Mouse (Mus musculus): Measurements from ENCODE around the gene Sh3bgrl3. TPM values are rescaled to one million over a fixed set of nuclear protein-coding genes. Genes with fewer than 3 reads are reported as not detected.

Sh3bgrl3 gene
- total RNA-seq, 2 experiments from 2014 or later = 14.1 to 19.8 TPM

DNA sequence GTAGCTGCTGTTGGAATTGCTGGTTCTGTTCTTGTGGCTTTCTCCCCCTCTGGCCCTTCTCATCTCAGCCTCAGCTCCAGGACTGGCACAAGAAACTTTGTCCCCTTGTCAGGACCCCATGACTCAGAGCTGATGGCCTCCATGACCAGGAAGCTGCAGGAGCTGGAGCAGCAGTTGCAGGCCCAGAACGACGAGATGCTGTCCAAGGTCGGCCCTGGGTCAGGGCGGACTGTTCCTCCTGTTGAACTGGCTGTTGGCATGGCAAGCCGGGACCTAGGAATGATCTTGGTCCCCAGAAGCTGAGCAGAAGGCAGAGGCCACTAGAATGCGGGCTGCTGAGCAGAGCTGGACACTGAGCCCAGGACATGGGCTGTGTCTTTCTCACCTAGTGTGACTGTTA lies 16.2 kb downstream of the Sh3bgrl3 start:
- no peak for DNase-seq (ENCODE audit: low spot score)

DNA sequence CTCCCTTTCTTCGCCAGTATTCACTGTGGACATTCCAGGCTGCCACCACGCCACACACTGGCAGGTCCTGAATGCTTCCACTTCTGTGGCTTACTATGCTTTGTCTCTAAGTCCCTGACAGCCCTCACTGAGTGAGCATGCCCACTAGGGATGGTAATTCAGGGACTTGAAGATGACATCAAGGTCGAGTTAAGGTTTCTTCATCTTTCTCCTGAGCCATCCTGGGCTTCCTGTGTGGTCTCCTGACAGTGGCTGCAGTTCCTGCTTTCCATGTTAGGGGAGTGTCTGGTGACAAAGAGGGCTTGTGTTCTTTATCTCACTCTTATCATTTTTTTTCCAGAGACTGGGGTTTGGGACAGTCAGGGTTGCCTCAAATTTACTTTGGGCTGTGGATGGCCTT lies 17.9 kb downstream of the Sh3bgrl3 start:
- no peak for DNase-seq (ENCODE audit: low spot score)

DNA sequence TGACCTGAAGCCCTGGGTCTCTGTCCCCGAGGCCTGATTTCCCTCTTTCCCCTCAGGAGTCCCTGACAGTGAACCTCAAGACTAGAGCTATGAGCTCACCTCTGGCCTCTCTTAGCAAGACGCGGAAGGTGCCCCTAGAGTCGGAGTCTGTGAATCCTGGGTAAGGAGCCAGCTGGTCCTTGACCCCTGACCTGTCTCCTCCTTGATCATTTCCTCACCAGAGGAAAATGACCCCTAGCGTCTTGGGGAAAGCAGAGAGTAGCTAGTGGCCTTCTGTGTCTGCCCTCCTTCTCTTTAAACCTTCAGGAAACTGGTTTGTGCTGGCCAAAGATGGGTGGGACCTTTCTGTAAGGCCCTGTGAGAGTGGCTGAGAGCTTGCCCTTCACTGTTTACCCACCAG lies 20.4 kb downstream of the Sh3bgrl3 start:
- no peak for DNase-seq (ENCODE audit: low spot score)

DNA sequence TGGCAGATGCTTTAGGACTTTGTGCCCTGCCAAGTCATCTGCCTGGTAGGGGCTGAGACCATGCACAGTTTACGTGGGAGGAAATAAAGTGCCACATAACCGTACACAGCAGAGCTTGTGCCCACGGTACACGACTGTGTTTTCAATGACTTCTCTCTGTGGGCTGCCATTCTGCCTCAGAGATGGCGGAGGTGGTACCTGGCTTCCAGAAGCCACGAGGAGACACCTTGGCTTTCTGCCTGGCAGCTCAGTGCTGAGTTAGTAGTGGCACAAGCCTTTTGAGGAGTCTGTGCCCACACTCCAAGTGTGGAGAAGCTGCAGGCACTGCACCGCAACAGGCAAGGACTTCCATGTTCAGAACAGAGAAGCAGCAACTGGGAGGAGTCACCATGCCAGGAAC lies 20.9 kb downstream of the Sh3bgrl3 start:
- DNase-seq (ENCODE audit: low spot score) = no peak

DNA sequence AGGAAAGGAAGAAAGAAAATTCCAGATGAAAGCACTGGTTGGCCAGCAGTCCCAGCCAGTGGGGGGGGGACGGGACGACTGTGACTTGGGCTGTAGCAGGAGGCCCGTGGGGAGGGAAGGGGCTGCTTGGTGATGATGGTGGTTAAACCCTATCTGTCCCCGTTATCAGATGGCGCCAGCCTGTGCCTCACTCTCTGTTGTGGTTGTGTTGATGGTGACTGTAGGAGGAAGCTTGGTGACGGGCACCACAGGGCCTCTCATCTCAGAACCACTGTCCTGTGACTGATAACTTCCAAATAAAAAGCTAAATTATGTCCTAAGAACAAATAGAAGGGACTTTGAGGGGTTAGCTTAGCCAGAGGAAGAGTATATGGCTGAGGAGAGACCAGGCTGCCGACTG lies 22.5 kb downstream of the Sh3bgrl3 start:
- no peak for DNase-seq (ENCODE audit: low spot score)

DNA sequence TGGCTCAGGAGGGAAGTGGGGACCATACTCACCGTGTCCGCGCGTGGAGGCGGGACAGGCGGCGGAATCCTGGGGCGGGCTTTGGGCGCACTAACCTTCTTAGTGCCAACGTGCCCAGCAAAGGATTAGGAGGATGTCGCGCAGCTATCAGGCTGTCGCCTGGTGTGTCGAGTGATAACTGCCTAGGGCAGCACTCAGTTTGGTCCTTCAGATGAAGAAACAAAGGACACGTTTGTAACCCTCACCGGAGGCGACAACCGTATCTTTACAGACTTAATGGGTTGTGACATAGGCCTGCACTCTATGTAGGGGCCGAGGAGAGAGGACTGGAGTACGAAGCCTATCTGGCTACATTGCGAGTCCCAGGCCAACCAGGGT lies 25.9 kb downstream of the Sh3bgrl3 start:
- DNase-seq (ENCODE audit: low spot score) = no peak

DNA sequence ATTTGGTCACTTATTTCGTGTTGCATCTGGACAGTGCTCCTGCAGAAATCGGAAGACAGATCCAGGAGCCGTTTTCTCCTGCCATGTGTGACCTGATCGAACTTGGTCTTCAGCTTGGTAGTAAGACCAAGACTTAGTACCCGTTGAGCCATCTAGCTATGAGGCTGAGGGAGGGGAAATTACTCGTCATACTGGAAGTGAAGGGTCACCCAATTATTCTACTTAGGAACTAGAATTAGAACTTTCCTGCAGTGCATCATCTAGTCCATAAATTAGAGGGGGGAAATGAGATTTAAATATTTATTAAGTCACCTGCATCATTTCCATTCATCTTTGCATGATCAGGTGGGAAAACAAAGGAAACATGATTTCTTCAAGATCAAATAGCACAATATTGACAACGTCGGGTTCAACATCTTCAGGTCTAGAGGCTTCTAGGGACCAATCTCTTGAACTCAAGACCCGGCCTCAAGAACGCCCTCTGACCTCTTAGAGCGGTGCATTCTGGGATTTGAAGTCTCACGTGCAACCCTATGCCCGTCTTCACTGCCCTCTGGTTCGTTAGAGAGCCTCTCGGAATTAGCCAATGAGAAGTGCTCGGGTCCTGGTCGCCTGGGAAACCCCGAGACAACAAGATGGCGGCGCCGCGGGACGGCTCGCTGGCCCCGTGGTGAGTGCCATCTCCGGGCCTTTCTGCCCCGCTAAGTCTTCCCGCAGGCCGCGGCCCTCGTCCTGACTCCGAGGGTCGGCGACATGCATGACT lies 26.4 kb downstream of the Sh3bgrl3 start, which contains the start of gene Ubxn11:
Gene Ubxn11, plus strand, starts transcription at position 592 of the 763 bp plus-strand sequence.
- peak; percentile 91 for DNase-seq (ENCODE audit: low spot score)

DNA sequence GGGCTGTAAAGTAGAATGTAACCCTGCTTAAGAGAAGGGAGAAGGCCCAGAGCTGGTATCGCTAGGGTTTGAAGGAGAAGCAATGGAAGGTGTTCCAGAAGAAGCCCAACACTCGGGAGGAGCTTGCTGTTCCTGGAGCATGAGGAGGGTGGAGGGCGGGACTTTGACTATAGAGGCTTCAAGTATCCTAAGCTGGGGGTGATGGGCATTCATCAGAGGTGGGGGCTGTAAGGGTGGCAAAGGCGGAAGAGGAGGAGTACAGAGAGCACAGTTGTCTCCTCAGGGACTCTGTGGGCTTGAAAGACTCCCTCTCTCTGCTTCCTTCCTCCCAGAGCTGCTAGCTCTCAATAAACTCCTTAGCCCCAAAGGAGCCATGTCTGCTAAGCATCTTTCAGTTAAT lies 28.3 kb downstream of the Sh3bgrl3 start:
- DNase-seq (ENCODE audit: low spot score) = no peak

DNA sequence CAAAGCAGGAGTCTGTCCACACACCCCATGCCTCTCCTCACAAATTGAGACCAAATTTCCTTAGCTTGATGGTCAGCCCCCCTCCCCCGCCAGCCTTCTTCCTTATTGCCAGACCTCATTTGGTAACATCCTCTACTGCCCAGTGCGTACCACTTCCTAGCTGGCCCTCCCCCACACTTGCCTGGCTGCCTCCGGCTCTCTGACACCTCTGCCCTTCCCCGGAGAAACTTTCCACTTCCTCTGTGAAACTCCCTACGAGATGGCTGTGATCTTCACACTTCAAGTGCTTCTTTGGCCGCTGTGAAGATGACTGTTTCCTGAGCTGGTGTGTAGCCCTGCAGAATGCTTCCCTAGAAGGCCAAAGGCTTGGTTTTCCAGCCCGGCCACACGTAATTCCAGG lies 30.0 kb downstream of the Sh3bgrl3 start:
- DNase-seq (ENCODE audit: low spot score) = no peak

DNA sequence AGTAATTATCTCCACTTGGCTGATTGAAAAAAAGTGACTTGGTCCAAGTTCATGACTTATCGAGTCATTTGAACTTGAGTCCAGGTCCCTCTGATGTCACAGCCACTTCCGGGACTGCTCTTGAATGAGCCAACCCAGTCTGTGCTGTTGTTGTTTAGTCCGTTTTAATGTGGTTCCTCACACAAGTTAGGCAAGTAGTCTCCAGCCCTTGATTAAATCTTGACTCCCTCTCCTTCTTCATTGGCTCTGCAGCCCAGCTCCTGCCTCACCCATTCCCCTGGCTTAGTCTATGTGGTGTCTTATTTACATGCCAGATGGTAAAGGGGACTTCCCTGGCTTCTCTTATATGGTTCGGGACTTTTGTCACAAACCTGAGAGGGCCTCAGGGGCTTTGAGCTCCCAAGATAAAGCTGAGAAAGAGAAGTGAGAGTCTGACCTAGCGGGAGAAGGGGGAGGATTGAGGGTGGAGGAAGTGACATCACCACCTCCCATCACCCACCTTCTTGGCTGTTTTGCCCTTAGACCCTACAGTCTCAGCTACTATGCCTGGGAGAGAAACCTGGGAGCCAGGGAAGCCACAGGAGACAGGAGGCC lies 31.5 kb downstream of the Sh3bgrl3 start:
- no peak for DNase-seq (ENCODE audit: low spot score)

DNA sequence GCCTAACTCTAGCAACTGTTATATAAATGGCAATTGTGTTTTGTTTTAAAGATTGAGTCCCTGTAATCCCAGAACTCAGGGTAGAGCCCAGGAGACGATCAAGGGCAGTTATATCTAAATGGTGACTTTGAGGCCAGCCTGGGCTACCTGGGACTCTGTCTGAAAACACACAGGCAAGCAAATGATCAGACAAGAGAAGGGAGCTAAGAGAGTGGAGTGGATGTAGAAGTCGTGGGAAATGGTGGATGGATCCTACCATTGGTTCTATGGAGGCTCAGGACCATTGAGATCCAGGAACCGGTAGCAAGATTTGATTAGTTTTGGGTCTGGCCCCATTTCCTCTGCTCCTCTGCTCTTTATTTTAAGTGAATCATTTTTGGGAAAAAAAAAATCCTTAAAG lies 32.5 kb downstream of the Sh3bgrl3 start:
- DNase-seq (ENCODE audit: low spot score) = no peak

DNA sequence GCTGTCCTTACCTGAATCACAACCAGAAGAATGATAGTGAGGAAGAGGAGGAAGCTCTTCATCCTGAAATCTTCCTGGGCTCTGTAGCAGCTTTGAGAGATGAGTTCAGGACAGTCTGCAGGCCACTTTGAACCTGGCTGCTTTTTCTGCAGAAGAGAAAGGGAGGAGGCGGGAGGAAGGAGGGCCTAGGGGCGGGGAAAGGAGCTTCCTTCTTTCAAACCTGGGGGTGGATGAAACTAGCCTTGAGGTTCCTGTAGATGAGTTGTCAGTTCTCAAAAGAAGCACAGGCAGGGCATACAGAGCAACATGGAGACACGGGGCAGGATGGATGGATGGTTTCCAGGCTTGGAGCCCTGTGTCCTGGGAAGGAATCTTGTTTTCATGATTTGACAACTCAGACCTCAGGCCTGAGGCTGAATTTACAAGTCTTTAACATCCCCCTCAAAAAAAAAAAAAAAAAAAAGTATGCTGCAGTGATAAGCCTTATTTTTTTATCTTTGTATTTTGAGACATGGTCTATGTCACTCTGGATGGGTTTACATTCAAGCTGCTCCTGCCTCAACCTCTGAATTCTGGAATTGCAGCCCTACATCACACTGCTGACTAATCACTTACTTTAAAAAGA lies 33.6 kb downstream of the Sh3bgrl3 start, which contains the start of gene Cd52:
Gene Cd52, minus strand, starts transcription at position 160 of the 625 bp plus-strand sequence.
- no peak for DNase-seq (ENCODE audit: low spot score)

DNA sequence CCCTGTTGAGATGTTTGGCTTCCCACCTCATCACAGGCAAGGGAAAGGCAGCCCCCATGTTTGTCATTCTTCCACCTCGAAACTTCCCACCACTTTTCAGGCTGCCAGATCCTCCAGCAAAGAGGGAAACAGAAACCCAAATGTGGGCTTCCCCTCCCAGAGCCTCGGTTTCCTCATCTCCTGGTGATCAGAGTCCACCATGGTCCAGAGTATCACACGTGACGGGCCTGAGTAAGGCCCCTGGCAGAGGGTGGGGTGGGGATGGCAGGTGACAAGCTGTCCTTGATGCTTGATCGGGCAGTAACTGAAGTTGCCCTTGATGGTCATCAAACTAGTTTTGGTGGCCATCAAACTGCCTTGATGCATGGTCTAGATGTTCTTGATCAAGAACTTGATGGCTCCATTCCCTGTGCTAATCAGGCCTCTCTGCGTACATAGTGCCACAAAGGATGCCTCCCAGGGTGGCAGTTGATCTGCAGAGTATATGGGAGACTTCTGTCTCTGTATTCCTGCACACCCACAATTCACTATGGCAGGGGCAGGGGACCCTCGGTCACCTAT lies 34.5 kb downstream of the Sh3bgrl3 start:
- no peak for DNase-seq (ENCODE audit: low spot score)

DNA sequence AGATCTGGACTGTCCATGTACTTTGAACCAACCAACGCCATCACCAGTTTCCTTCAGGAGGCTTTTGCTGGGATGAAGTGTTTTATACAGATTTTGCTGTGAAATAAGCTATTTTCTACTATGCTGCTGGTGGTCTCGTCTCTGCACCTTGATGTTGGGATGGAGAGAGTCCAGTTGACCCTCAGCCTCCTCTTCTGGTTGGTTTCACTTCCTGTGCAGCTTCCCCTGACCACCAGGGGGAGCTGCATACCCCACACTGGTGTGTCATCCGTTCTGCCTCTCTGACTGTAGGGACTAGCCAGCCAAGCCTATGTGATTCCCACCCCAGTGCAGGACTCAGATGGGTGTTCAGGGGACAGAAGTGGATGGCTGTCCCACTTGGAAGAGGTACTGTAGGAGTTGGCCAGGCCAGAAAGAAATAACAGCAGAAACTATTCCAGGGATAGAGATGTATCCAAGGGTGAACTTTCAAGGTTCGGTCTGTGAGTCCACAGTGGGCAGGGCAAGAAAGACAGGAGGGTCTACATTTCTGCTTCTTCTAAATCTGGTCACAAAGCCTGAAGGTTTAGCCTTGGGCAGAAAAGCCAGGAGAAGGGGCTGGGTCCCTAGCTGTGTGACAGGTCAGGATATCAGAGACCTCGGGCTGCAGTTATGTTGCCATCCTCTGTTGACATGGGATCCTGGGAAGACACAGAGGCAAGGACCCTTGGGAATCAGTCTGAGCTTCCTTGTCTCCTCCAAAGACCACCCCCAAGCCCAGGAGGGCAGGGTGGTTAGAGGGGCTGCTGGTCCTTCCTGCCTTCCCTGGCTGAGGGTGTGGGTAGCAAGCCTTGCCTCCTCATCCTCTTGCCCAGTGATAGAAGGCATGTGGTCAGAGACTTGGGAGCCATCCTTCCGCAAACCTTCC lies 36.0 kb downstream of the Sh3bgrl3 start:
- DNase-seq (ENCODE audit: low spot score) = peak; percentile 45

DNA sequence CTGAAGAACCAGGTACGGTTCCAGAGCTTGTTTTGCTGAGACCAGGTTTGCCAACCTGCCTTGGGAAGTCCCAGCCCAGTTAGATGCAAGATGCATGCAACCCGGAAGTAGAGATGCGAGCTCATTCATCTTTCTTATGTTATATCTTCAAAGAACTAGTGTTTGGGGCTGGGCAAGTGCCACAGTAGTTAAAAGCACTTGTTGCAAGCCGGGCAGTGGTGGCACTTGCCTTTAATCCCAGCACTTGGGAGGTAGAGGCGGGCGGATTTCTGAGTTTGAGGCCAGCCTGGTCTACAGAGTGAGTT lies 37.4 kb downstream of the Sh3bgrl3 start:
- DNase-seq (ENCODE audit: low spot score) = no peak

DNA sequence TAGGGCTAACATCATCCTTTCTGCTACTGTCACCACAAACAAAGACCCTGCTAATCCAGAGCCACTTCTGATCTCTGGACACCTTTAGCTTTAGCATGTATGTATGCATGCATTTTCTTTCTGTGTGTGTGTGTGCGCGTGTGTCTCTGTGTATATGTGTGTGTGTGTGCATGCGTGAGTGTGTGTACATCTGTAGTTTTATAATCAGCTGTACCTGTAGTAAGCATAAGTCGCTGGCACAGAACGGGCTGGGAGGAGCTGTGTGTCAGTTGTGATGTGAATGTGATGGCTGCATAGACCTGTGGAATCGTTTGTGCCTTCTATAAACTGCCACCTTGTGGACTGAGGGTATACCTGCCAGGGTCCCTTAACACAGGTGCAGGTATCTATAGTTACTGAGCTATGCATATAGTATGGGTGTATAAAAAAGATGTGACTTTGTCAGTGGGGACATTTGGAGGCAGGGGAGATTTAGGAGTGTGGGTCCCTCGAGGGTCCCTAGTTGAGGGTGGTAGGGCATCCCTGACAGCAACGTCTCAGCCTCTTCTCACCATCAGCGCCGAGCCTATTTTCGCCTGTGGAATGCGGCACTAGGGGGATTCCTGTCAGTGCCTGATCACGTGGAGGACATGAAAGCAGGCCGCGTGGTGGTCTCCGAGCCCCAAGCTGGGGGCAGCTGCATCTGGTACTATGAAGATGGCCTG lies 37.9 kb downstream of the Sh3bgrl3 start:
- no peak for DNase-seq (ENCODE audit: low spot score)

DNA sequence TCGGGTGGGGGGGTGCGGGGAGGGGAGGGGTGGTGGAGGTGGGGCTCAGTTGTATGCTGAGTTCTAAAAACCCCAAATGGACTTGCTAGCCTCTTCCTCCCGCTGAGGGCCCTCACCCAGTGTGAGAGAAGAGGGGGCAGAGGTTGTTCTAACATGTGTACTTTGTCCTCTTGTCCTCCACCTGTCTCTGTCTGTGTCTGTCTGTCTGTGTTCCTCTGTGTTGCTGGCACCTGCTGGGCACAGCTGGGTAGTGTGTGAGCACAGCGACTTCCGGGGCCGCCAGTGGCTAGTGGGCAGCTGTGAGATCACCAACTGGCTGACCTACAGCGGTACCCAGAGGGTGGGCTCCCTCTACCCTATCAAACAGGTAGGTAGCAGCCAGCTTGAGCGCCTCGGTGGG lies 39.6 kb downstream of the Sh3bgrl3 start:
- DNase-seq (ENCODE audit: low spot score) = no peak

DNA sequence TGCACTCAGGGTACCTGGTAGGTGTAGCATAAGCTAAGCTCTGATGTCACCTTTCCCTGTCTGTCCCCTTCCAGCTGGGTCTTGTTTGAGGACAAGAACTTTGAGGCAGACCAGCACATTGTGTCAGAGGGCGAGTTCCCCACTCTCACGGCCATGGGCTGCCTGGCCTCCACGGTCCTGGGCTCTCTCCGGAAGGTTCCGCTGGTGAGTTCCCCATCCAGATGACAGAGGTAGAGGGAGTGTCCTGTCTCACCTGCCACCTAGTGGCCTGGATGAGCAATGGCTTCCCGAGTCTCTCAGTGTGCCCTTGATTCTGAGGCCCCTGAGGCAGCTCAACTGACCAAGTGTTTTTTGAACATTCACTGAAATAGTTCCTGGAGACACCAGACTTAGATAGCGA lies 41.2 kb downstream of the Sh3bgrl3 start:
- DNase-seq (ENCODE audit: low spot score) = peak; percentile 23

DNA sequence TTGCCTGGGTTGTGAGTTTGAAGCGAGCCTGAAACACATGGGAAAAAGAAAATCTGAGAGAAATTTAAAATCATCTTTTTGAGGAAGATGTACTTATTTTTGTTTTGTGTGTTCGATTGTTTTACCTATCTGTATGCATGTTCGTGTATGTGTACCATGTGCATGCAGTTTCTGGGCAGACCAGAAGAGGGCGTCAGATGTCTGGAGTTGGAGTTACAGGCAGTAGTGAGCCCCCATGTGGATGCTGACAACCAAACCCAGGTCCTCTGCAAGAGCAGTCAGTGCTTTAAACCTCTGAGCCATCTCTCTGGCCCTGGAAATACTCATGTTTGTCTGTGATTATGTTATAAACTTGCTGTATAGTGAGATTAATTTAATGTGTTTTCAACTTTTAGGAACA lies 43.6 kb downstream of the Sh3bgrl3 start:
- DNase-seq (ENCODE audit: low spot score) = no peak

DNA sequence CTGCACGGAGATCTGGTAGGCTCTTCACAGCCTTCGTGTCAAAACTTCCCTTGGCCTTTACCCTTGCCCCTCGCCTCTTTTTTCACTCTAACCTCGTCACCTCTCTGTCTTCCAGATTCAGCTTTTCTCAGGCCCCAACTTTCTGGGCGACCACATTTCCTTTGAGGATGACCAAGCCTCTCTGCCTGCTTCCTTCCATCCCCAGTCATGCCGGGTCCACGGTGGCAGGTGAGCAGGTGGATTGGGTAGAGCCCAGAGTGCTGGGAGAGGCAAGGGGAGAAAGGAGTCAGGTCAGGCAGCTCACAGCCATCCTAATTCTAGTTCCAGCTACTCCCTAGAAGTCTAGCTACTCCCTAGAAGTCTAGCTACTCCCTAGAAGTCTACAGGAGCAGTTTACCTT lies 46.1 kb downstream of the Sh3bgrl3 start:
- no peak for DNase-seq (ENCODE audit: low spot score)
